Mouse (Mus musculus) liver, embryonic 14.5 days (tissue): ENCODE data around the gene Rbm38. TPM values are rescaled to one million over a fixed set of nuclear protein-coding genes. Genes with fewer than 3 reads are reported as not detected.
A peak's percentile ranks its signal among the peaks of the same experiment; 100 is the strongest.

Experiments used
- ATAC-seq: fragments of 200-750 bp; cut with Nextera tagmentation; 2 replicates; pipeline ENCODE4 v1.8.0; 2017; ENCODE audit warnings: moderate number of reproducible peaks, mild to moderate bottlenecking, moderate library complexity; ENCODE audit not compliant: insufficient read depth
- DNase-seq, 3 experiments: peaks; one replicate each; pipeline ENCODE4 v3.0.0-alpha.2; 2012 to 2013; ENCODE audit warnings: low read depth in 3 of 3, low spot score in 3 of 3
- H3K27ac ChIP-seq: fragments of 300-500 bp; sonication (generic); 2 replicates; pipeline ENCODE4 v1.5.1; 2014; ENCODE audit warnings: moderate library complexity, mild to moderate bottlenecking, control low read depth, inconsistent platforms
- H3K27me3 ChIP-seq: fragments of 300-500 bp; sonication (generic); 2 replicates; pipeline ENCODE4 v1.6.1; 2014; ENCODE audit warnings: mild to moderate bottlenecking, low read length, moderate library complexity; ENCODE audit not compliant: control insufficient read depth, insufficient read depth
- H3K36me3 ChIP-seq: fragments of 300-500 bp; sonication (generic); replicated peaks from 2 replicates; pipeline ENCODE4 v1.6.1; 2014; ENCODE audit warnings: low read depth; ENCODE audit not compliant: control insufficient read depth, insufficient read depth
- H3K4me1 ChIP-seq, 2 experiments: fragments of 200-500 bp in 1 of 2; fragments of 300-500 bp in 1 of 2; sonication (generic) in 1 of 2; replicated peaks; 2 replicates each; pipeline ENCODE4 v1.6.1; 2012 to 2014; ENCODE audit warnings: antibody characterized with exemption in 1 of 2, inconsistent platforms in 1 of 2, low read length in 1 of 2; ENCODE audit not compliant: control insufficient read depth in 2 of 2, insufficient read depth in 2 of 2
- H3K4me2 ChIP-seq: fragments of 300-500 bp; sonication (generic); 2 replicates; pipeline ENCODE4 v1.6.1; 2014; ENCODE audit warnings: low read depth, mild to moderate bottlenecking, control low read depth, moderate library complexity
- H3K4me3 ChIP-seq, 2 experiments: fragments of 200-500 bp in 1 of 2; fragments of 300-500 bp in 1 of 2; sonication (generic) in 1 of 2; 2 replicates each; pipeline ENCODE4 v1.5.1; 2012 to 2014; ENCODE audit warnings: low read depth in 2 of 2, low read length in 2 of 2, mild to moderate bottlenecking in 2 of 2, control low read depth in 1 of 2, inconsistent platforms in 1 of 2, moderate library complexity in 1 of 2; ENCODE audit not compliant: insufficient read depth in 1 of 2
- H3K9ac ChIP-seq: fragments of 300-500 bp; sonication (generic); replicated peaks from 2 replicates; pipeline ENCODE4 v1.6.1; 2014; ENCODE audit warnings: mild to moderate bottlenecking, control low read depth, moderate library complexity
- H3K9me3 ChIP-seq: fragments of 300-500 bp; sonication (generic); 2 replicates; pipeline ENCODE4 v1.6.1; 2016; ENCODE audit warnings: low read length, mixed read lengths; ENCODE audit not compliant: control insufficient read depth
- CTCF ChIP-seq: IDR thresholded peaks from 2 replicates; pipeline ENCODE4 v1.5.1; 2016; ENCODE audit warnings: antibody characterized with exemption, low read depth, control low read depth
- EP300 ChIP-seq: IDR thresholded peaks from 2 replicates; pipeline ENCODE4 v1.6.1; 2016; ENCODE audit warnings: antibody characterized with exemption, low read depth
- whole genome bisulfite sequencing: fragments of 180-500 bp; shearing (Covaris S2); extraction: QIAGEN DNeasy Blood & Tissue Kit; methylation state at CpG from one replicate; pipeline ENCODE4 v1.1.7; 2014; ENCODE audit not compliant: insufficient replicate concordance; 5-methylcytosine and 5-hydroxymethylcytosine counted together
- polyA plus RNA-seq, 2 experiments: library from polyadenylated mRNA; depleted of rRNA in 1 of 2; stranded (reverse) in 1 of 2; unstranded in 1 of 2; fragments of >200 nt; fragmentation: Nextera tagmentation in 1 of 2; extraction: Ambion mirVana in 1 of 2; gene quantifications; 2 replicates each; pipeline versions ENCODE4 v1.2.1 to v1.2.3; 2012 to 2014

Rbm38 gene
- polyA plus RNA-seq, 2 experiments: 270 to 274 TPM

GRCm38 (mm10) chr2:172999630-173000284 is 20.5 kb upstream of the Rbm38 start, which contains the start of gene Rae1:
Gene Rae1 (plus strand): TSS chr2:173000117.
- WGBS: under 1% methylated on average over 45 of the region's 45 CpGs
- H3K9ac ChIP-seq: peak within 1 kb of the TSS; percentile 70
- peak within 1 kb of the TSS; percentile 87 for H3K27ac ChIP-seq
- DNase-seq: peak; percentile 96 to 97 (median 97)
- ATAC-seq: peak; percentile 95
- peak within 1 kb of the TSS; percentile 82 to 91 for H3K4me3 ChIP-seq
- H3K36me3 ChIP-seq: peaks cover 27% of the 10 kb centered on the region
- H3K27me3 ChIP-seq: no peaks in the 10 kb centered on the region
- TF ChIP-seq EP300: peak; percentile 32; the same call in 1 of the 2 replicates
- peak; percentile 93 for TF ChIP-seq CTCF
- peak within 1 kb of the TSS; percentile 95 for H3K4me2 ChIP-seq
- H3K9me3 ChIP-seq: no peaks in the 10 kb centered on the region
- peaks cover 12 to 14% of the 10 kb centered on the region in 2 experiments; a peak in 3 of 4 replicates for H3K4me1 ChIP-seq

DNA sequence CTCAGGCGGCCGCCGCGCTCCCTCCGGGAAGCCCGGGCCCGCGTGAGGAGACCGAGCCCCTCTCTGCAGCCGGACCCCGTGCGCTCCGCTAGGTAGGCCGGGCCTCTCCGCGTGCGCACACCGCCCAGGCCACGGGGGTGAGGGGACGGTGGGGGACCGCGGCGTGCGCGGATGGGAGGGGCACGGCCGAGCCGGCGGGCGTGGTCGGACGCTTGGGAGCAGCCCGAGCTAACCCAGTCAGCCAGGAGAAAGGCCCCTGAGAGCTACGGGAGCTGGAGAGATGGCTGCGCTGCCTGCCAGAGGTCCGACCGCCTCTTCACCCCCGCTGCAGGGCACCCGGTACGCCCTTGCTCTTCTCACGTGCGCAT is 20.0 kb upstream of the Rbm38 start:
- Histone ChIP-seq H3K4me3 (peak overlapping the region; percentile 82 to 91), H3K36me3 (peaks cover 33% of the 10 kb centered on the region), H3K4me1 (peaks cover 12 to 14% of the 10 kb centered on the region in 2 experiments; a peak in 3 of 4 replicates), H3K27ac (peak overlapping the region; percentile 87), H3K9me3 (no peaks in the 10 kb centered on the region), H3K27me3 (no peaks in the 10 kb centered on the region), H3K9ac (peak overlapping the region; percentile 70), H3K4me2 (peak overlapping the region; percentile 95)
- TF ChIP-seq CTCF (no peak), EP300 (no peak)
- peak; percentile 68 to 76 (median 69) for DNase-seq
- peak; percentile 93 for ATAC-seq
- under 1% methylated on average over 42 of the region's 42 CpGs for whole genome bisulfite sequencing

GRCm38 (mm10) chr2:173000921-173001320 is 19.4 kb upstream of the Rbm38 start:
- Histone ChIP-seq H3K9me3 (no peaks in the 10 kb centered on the region), H3K9ac (peak overlapping the region; percentile 70), H3K4me1 (peaks cover 12 to 14% of the 10 kb centered on the region in 2 experiments; a peak in 3 of 4 replicates), H3K4me2 (peak overlapping the region; percentile 95), H3K4me3 (peak overlapping the region; percentile 82 to 91), H3K36me3 (peaks cover 36% of the 10 kb centered on the region), H3K27ac (peak overlapping the region; percentile 87), H3K27me3 (no peaks in the 10 kb centered on the region)
- no peak for DNase-seq
- TF ChIP-seq EP300 (no peak), CTCF (no peak)
- ATAC-seq: no peak
- 9% methylated on average over 8 of the region's 8 CpGs for WGBS

DNA sequence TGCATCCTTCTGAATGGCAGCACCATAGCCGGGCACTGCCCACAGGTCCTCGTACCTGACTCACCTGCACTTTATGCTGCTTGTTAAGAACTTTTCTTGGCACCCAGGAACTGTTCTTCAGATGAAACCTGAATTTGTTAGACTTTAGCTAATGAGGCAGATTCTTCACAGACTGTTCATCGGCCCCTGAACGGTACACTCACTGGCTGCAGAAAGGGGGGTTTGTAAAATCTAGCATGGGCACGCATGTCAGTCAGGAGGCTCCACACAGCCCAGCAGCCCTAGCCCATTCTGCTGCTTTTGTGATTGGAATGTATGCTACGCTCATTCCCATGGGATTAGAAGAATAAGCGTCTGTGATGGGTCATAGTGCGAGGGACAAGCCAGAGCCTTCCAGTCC is 16.6 kb upstream of the Rbm38 start:
- Histone ChIP-seq H3K9me3 (no peaks in the 10 kb centered on the region), H3K4me2 (no peak overlapping the region), H3K36me3 (peaks cover 63% of the 10 kb centered on the region), H3K27me3 (no peaks in the 10 kb centered on the region), H3K4me1 (peaks cover 12 to 14% of the 10 kb centered on the region in 2 experiments; a peak in 3 of 4 replicates), H3K9ac (no peak overlapping the region), H3K27ac (no peak overlapping the region), H3K4me3 (no peak overlapping the region)
- ATAC-seq (no peak), DNase-seq (no peak)
- TF ChIP-seq CTCF: no peak
- no peak for TF ChIP-seq EP300
- WGBS: 88% methylated on average over 8 of the region's 8 CpGs

DNA sequence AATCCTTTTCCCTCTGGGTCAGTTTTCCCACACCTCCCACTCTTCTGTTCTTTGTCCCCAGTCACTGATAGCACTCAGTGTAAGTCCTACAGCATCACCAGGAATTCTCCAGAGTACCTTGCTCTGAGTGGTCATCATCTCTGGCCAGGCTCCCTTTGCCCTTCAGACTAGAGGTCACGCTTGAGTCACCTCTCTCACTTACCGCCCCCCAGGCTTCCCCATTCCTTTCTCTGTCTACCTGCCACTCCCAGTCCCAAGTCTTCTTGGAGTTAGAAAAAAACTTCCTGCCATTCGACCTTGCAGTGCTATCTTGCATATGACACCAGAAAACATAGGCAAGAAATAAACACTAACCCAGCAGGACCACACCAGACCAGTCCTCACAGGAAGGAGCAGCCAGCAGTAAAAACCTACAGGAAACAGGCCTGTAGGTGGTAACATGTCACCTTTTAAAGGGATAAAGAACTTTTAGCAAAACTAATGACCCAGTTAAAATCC is 10.0 kb upstream of the Rbm38 start:
- Histone ChIP-seq H3K27me3 (no peaks in the 10 kb centered on the region), H3K27ac (no peak overlapping the region), H3K4me3 (no peak overlapping the region), H3K4me1 (no peaks in the 10 kb centered on the region), H3K9ac (no peak overlapping the region), H3K36me3 (peaks cover 93% of the 10 kb centered on the region), H3K9me3 (no peaks in the 10 kb centered on the region), H3K4me2 (no peak overlapping the region)
- DNase-seq (no peak), ATAC-seq (no peak)
- 71% methylated on average over 3 of the region's 3 CpGs for WGBS
- TF ChIP-seq CTCF (no peak), EP300 (no peak)
